Mouse (Mus musculus): ENCODE measurements around the gene Gja4.

DNA sequence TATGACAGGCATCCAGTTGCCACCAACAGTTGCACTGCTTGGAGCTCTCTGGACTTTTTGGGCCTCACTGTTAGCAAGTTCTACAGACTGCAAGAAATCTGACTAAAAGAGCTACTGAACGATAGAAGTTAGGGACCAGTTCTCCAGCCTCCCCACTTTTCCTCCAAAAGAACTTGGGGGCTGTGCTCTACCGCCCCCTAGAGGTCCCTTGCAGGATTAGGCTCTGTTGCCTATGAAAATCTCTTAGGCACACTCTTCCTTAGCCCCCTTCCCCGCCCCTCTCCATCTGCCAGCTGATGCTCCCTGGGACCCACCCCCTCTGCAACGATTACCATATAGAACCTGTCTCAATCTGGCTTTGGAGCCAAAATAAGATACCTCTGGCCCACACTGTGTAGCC lies 49.5 kb upstream of the Gja4 start:
- TF ChIP-seq MAX (IDR thresholded peaks at IDR 0.05; ENCODE audit: low read length) (no peak), USF2 (conservative IDR thresholded peaks at IDR 0.05; ENCODE audit: low read depth, low read length) (no peak), CTCF (conservative IDR thresholded peaks at IDR 0.05 in 1 of 2, IDR thresholded peaks at IDR 0.05 in 1 of 2; ENCODE audit: low read depth in 2 of 2, low read length in 2 of 2) (no peak), POLR2A (IDR thresholded peaks at IDR 0.05; ENCODE audit: low read depth, low read length) (no peak), USF1 (IDR thresholded peaks at IDR 0.05; ENCODE audit: low read depth, low read length) (no peak), EP300 (IDR thresholded peaks at IDR 0.05; ENCODE audit: low read length) (no peak), POLR2AphosphoS2 (IDR thresholded peaks at IDR 0.05; ENCODE audit: low read depth, low read length) (no peak), CHD1 (IDR thresholded peaks at IDR 0.05; ENCODE audit: low read depth, low read length) (no peak), HCFC1 (IDR thresholded peaks at IDR 0.05; ENCODE audit: low read depth, low read length) (no peak), BHLHE40 (IDR thresholded peaks at IDR 0.05; ENCODE audit: low read depth, low read length) (no peak), IRF4 (IDR thresholded peaks at IDR 0.05; ENCODE audit: low read depth, low read length) (no peak), TCF12 (IDR thresholded peaks at IDR 0.05; ENCODE audit: low read depth, low read length) (no peak)
